Mouse (Mus musculus) thymus, postnatal 25 days (tissue): ENCODE results near the gene Gm10803.
"Not testable (repeated sequence)": the region's sequence is repeated elsewhere in the genome, so short reads cannot be mapped to it uniquely, and the experiment has no call there.

Experiments used
- DNase-seq: peaks from one replicate; pipeline ENCODE4 v3.0.0; 2022

Gene Gm10803

DNA sequence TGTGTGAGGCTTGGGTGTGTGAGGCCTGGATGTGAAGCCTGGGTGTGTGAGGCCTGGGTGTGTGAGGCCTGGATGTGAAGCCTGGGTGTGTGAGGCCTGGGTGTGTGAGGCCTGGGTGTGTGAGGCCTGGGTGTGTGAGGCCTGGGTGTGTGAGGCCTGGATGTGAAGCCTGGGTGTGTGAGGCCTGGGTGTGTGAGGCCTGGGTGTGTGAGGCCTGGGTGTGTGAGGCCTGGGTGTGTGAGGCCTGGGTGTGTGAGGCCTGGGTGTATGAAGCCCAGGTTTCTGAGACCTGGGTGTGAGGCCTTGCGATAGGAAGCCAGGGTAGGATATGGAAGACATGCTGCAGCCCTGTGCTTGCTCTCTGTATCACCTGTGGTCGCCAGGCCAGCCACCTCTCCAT, at the start of gene Gm10803:
Gene Gm10803, plus strand, starts transcription at position 301 of the 400 bp plus-strand sequence.
- not testable (repeated sequence) for DNase-seq

GRCm38 (mm10) chr2:93510839-93511238, 49.5 kb upstream of the Gm10803 start:
- no peak for DNase-seq

DNA sequence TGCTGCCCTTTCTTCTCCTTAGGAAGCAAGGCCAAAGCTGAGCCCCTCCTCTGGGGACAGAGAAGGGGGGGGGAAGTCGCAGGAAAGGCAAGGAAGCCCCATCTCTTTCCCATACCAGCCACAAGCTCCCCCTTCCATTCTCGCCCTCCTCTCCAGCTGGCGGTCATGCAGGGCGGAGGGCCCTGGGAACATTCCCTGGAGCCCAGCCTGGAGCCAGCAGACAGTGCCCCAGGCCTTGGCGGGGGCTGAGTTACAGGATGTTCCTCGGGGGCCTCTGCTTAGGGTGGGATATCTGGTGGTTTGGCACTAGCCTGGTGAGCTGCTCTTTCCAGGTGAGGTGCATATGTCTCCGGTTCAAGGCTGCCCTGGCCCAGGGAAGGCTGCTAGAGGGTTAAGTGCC, 48.2 kb upstream of the Gm10803 start:
- DNase-seq: no peak

DNA sequence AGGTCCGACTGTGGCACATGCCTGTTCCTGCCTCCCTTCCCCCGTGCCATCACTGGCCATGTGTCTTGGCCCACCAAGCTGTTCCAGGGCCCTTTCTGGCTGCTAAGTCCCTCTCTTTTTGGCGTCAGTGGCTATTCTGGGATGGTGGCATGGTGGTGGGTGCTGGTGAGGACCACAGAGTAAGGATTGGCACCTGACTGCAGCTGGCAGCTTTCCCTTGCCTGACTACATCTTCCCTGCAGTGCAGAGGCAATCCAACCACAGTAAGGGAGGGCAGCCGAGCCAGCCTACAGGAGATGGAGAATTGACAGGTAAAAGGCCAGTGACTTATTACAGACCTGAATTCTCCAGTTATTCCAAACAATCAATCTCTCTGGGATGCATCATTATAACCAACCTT, 45.1 kb upstream of the Gm10803 start:
- no peak for DNase-seq

GRCm38 (mm10) chr2:93521042-93521441, 39.3 kb upstream of the Gm10803 start:
- DNase-seq: no peak

DNA sequence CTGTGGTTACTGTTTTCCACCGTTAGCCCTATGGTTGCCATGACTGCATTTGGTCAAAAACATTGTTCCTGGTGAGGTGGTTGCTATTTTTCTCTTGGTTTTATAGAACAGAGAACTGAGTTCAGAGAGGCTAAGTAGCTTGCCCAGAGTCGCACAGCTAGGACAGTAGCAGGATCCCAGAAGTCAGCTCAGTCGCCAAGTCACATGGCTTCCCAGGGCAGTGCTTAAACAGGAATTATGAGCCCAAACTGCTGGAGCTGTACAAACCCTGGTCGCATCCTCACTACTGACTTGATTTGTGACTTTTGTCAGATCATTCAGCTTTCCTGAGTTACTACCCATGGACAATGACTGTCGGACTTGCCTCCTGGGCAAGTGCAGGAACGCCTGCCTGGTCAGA, 38.8 kb upstream of the Gm10803 start:
- DNase-seq: no peak

GRCm38 (mm10) chr2:93522005-93522404, 38.4 kb upstream of the Gm10803 start:
- no peak for DNase-seq

- no peak for DNase-seq
Measured at GRCm38 (mm10) chr2:93525033-93525762, 35.2 kb upstream of the Gm10803 start.

DNA sequence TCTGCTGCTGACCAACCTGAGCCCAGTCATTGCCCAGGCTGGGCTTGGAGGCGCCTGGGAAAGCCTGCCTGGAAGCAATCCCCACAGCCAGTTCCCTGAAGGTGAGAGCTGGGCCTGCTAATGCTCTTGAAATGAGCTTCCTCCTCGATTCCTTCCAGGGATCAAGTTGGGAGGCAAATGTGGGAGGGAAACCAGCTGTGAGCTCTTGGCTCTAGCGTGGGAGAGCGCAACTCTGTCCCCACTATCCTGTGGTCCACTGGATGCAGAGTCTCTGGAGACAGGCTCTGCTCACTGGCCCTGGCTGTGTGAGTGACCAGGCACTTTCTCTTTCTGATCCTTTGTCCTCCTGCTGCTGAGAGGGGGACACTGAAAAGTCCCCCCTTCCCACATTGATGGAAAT, 30.8 kb upstream of the Gm10803 start:
- DNase-seq: no peak

- DNase-seq: no peak
Measured at GRCm38 (mm10) chr2:93533891-93534290, 26.5 kb upstream of the Gm10803 start.

GRCm38 (mm10) chr2:93537385-93537967, 22.9 kb upstream of the Gm10803 start:
- DNase-seq: peak; percentile 16

DNA sequence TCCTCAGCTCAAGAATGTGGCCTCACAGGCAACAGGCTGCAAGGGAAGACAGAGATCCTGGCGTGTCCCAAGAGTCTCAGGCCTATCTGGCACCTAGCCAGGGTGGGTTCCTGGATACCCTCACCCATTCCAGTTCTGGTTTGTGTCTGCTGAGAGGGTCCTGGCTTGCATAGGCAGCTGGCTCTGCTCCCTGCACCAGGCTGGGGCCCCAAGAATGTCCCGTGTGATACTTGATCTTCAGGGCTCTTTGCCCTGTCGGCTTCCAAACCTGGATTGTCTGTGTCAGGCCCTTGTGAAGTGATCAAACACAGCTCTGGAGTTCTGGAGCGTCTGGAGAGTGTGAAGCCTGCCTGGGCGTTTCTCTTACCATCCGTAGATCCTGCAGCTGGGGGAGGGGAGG, 22.2 kb upstream of the Gm10803 start:
- DNase-seq: no peak

DNA sequence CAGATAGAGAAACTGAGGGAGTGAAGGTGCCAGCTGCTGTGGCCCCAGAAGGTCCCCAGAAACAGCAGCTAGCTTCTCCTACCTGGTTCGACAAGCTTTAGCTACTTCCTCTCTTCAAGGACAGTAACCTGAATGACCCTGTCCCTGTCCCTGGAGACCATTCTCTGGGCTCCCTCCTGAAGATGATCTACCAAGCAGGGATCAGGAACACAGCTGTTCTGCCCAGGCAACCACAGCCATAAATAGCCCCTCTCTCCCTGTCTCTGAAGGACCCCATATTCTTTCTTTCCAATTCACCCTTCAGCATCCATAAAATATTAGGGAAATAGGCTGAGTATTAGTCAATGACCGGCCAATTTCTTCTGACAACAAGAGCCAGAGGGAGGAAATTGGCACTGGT, 18.6 kb upstream of the Gm10803 start:
- no peak for DNase-seq

- no peak for DNase-seq
Measured at GRCm38 (mm10) chr2:93552676-93553521, 7.5 kb upstream of the Gm10803 start.

DNA sequence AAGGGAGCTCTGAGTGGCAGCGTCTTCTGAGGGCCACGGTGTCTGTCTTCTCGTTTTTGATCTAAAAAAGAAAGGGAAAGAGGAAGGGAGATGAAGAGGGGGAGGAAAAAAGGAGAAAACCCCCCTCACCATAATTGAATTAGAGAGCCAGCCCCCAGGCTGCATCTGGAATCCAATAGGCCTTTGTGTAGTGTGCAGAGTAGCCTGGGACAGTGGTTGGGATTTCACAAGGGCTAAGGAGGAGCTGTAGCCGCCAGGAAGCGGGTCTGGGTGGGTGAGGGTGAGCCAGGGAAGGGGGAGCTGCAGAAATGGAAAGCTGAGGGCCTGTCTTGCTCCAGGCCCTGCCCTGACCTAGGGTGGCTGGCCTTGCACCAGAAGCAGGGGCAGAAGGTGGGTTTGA, 6.5 kb upstream of the Gm10803 start:
- DNase-seq: no peak

DNA sequence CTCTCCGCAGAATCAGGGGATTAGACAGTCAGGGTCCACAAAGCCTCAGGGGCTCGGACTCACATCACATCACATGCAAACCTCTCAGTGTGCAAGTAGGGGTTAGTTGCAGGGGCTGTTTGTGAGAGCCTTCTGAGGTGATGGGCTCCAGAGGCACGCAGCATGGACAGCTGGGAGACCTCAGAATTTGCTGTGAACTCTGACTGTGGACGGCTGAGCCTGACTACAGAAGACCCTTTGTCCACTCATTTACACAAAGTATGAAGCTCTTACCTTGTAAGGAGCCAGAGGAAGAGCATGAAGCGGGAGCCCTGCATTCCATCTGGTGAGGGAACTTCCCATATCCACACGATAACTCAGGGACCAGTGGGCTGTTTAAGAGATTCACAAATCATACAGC, 5.3 kb downstream of the Gm10803 start:
- DNase-seq: no peak

- DNase-seq: no peak
Measured at GRCm38 (mm10) chr2:93567675-93568074, 7.3 kb downstream of the Gm10803 start.

DNA sequence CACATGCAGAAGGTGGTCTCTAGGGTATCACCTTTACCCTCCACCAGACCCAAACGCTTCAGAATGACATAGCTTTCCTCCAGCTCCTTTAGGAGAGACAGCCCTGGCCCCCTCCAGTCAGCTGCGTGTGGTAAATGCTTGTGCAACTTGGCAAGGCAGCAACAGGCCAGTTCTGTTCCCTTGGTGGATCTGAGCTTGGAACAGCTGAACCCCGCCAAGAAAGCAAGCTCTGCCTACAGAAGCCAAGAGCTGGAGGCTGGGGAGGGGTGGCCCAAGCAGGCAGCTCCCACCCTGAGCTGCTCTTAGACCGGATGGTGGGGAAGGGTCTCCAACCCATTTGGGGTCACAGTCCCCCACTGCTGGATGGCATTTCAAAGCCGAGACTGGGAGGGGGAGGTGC, 12.2 kb downstream of the Gm10803 start:
- no peak for DNase-seq

DNA sequence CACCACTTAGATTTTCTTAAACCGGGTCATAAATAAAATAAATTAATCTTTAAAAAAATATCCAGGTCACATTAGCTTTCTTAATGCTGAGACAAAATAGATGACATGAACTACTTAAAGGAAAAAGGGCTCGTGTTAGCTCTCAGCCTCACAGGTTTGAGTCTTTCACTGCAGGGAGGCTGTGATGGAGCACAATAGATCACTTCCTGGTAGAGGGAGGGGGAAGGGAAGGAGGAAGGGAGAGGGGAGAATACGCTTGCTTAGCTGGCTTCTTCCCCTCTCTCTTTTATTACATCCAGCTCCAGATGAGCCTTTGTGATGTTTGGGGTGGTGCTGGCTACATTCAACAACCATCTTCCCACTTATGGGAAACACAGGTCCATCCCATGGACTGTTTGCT, 20.9 kb downstream of the Gm10803 start:
- DNase-seq: no peak

GRCm38 (mm10) chr2:93585821-93586220, 25.5 kb downstream of the Gm10803 start:
- no peak for DNase-seq

DNA sequence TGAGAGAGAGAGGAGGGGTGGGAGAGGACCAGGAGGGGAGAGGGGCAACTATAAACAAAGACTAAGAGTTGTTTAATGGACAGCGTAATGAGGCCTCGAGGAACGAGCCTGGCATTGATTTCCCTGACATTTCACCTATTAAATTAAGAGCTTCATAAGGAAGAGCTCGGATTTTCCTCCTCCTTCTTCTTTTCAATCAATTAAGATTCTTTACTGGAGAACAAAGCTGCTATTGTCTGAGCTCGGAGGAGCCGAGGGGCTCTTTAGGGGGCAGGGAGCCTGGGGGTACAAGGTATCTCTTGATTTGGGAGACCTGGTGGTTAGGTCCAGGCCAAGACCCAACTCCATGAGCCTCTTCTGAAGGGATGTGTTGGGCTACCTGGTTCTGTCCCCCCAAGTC, 27.1 kb downstream of the Gm10803 start:
- DNase-seq: no peak

DNA sequence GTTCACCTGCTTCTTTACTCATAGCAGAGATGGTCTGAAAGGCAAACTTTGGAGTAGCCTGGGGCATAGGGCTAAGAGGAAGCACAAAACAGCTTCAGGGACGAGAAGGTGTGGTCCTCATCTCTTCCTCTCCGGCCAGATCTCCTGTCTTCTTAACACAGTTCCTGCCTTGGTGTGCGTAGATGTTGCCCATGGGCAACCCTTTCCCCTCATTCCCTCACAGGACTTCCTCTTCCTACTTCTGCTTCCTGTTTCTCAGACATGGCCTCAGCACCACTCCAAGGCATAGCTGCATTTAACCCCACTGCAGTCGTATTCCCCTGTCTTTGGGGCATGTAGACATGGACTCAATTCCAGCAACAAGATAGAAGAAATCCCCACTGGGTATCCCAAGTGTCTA, 29.5 kb downstream of the Gm10803 start:
- DNase-seq: no peak

- no peak for DNase-seq
Measured at GRCm38 (mm10) chr2:93591706-93592105, 31.3 kb downstream of the Gm10803 start.
